Mouse (Mus musculus) bone marrow macrophage, adult 2 months (primary cell): ENCODE data around the gene Ube2h.

ENCODE experiments used
- CTCF ChIP-seq: IDR thresholded peaks from 2 replicates; pipeline ENCODE4 v1.5.1; 2012; ENCODE audit warnings: low read depth, mild to moderate bottlenecking, low read length, moderate library complexity
- POLR2A ChIP-seq: IDR thresholded peaks from 2 replicates; pipeline ENCODE4 v1.6.1; 2012; ENCODE audit warnings: mild to moderate bottlenecking, low read depth, low read length, borderline replicate concordance

GRCm38 (mm10) chr6:30245940-30246339 is 58.4 kb downstream of the Ube2h start:
- no peak for TF ChIP-seq CTCF
- no peak for TF ChIP-seq POLR2A
